Mouse (Mus musculus) liver, postnatal 0 days (tissue): ENCODE measurements around the gene Aox2.

Experiments used
- CTCF ChIP-seq: sonication (generic); IDR thresholded peaks from 2 replicates; pipeline ENCODE4 v1.5.1; 2016; ENCODE audit warnings: antibody characterized with exemption, low read depth
- EP300 ChIP-seq: IDR thresholded peaks from 2 replicates; pipeline ENCODE4 v1.6.1; 2016; ENCODE audit warnings: antibody characterized with exemption, low read depth, mild to moderate bottlenecking

- TF ChIP-seq CTCF = no peak
- no peak for TF ChIP-seq EP300
Observed at GRCm38 (mm10) chr1:58392268-58392651, 114.1 kb downstream of the Aox2 start.
